Mouse (Mus musculus) kidney, adult 2 months (tissue): ENCODE data around the gene Znfx1. TPM values are rescaled to one million over a fixed set of nuclear protein-coding genes. Genes with fewer than 3 reads are reported as not detected.

Experiments
- DNase-seq: peaks from one replicate; pipeline ENCODE4 v3.0.0; 2021
- H3K27ac ChIP-seq: fragments of 200-500 bp; 2 replicates; pipeline ENCODE4 v1.5.1; 2012; ENCODE audit warnings: low read depth, low read length, control low read depth, inconsistent platforms; ENCODE audit not compliant: insufficient read depth
- H3K27me3 ChIP-seq: fragments of 200-500 bp; replicated peaks from 2 replicates; pipeline ENCODE4 v1.6.1; 2012; ENCODE audit warnings: mild to moderate bottlenecking, moderate library complexity, low read length, inconsistent platforms; ENCODE audit not compliant: control insufficient read depth, insufficient read depth
- H3K36me3 ChIP-seq: fragments of 200-500 bp; 2 replicates; pipeline ENCODE4 v1.6.1; 2012; ENCODE audit warnings: mild to moderate bottlenecking, moderate library complexity, low read length, inconsistent platforms; ENCODE audit not compliant: control insufficient read depth, insufficient read depth
- H3K4me1 ChIP-seq: fragments of 200-500 bp; 2 replicates; pipeline ENCODE4 v1.6.1; 2011; ENCODE audit warnings: low read length; ENCODE audit not compliant: control insufficient read depth, insufficient read depth
- H3K4me3 ChIP-seq: fragments of 200-500 bp; 2 replicates; pipeline ENCODE4 v1.5.1; 2011; ENCODE audit warnings: mild to moderate bottlenecking, low read depth, low read length, control low read depth; ENCODE audit not compliant: insufficient read depth
- CTCF ChIP-seq: fragments of 200-500 bp; conservative IDR thresholded peaks from 2 replicates; pipeline ENCODE4 v1.5.1; 2011; ENCODE audit warnings: low read depth, mild to moderate bottlenecking, control low read depth, low read length, moderate library complexity, mixed read lengths; ENCODE audit not compliant: insufficient read depth, insufficient read length
- POLR2A ChIP-seq: fragments of 200-500 bp; IDR thresholded peaks from one replicate; pipeline ENCODE4 v1.6.1; 2011; ENCODE audit warnings: low read depth, low read length, control low read depth
- WGBS: fragments of 180-500 bp; shearing (Covaris S2); methylation state at CpG from one replicate; pipeline ENCODE4 v1.1.7; 2018; 5-methylcytosine and 5-hydroxymethylcytosine counted together
- polyA plus RNA-seq: library from polyadenylated mRNA; depleted of rRNA; stranded (reverse); fragments of >200 nt; gene quantifications from 2 replicates; pipeline ENCODE4 v1.2.3, GENCODE M21; 2012

Gene Znfx1
- polyA plus RNA-seq, 1 experiment = 60.9 TPM

DNA sequence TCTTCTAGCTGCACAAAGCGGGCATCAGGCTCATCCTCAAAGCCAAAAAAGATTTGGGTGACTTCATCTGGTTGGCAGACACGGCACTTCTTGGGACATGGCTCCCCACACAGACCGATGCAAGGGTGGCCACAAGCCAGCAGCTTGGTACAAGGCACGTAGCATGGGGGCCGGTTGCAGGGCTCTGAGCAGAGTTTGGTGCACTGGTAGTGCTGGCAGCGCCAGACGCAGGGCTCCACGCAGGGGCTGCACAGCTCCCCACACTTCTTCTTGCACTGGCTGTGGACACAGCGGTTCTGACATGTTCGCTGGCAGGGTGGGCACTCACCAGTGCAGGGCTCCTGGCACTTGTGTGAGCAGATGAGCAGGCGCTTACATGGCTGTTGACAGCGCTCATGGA is 25.1 kb downstream of the Znfx1 start:
- no peak for TF ChIP-seq POLR2A
- no peak for TF ChIP-seq CTCF
- 94% methylated on average over 12 of the region's 12 CpGs for WGBS
- no peaks in the 10 kb centered on the region for H3K27me3 ChIP-seq
- no peak overlapping the region for H3K27ac ChIP-seq
- peaks cover 8% of the 10 kb centered on the region for H3K36me3 ChIP-seq
- DNase-seq = no peak
- H3K4me3 ChIP-seq = no peak overlapping the region
- no peaks in the 10 kb centered on the region for H3K4me1 ChIP-seq

DNA sequence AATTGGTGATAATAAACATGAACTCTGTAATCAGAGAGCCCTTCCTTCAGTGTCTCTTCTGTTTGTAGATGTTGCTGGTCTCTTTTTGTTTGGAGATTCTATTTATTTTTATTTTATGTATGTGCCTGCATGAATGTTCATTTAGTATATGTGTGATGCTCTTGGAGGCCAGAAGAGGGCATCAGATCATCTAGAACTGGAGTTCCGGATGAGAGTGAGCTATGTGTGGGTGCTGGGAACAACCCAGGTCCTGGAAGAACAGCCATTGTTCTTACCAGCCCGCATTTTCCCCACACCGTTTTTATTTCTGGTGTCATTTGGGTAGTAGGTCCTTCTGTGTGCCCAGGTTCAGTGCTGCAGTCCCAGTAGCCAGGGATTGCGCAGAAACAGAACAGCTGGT is 32.3 kb downstream of the Znfx1 start:
- WGBS = 97% methylated on average over 4 of the region's 4 CpGs
- TF ChIP-seq POLR2A = no peak
- no peak for TF ChIP-seq CTCF
- peaks cover 3% of the 10 kb centered on the region for H3K36me3 ChIP-seq

DNA sequence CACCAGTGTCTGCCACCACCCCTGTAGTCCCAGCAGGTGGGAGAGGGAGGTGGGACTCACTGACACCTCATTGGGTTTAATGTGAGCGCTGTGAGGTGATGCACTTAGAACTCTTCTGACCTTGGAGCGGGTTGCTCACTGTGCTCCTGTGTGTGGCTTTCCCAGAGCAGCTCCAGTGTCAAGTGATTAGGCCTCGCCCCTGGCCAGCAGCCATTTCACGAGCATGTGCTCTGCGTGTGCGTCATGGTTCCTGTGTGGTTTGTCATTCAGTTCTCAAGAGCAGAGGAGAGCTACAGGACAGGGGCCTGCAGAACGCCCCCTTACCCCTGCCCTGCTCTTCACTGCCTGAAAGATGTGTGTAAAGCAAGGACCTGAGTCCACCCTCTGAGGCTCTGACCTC is 34.3 kb downstream of the Znfx1 start:
- no peaks in the 10 kb centered on the region for H3K27me3 ChIP-seq
- 93% methylated on average over 7 of the region's 7 CpGs for WGBS
- no peaks in the 10 kb centered on the region for H3K4me1 ChIP-seq
- no peak overlapping the region for H3K27ac ChIP-seq
- no peak overlapping the region for H3K4me3 ChIP-seq
- TF ChIP-seq POLR2A = no peak
- no peak for TF ChIP-seq CTCF
- peaks cover 3% of the 10 kb centered on the region for H3K36me3 ChIP-seq
- no peak for DNase-seq

More for the DNA sequence above, 32.3 kb downstream of the Znfx1 start:
- no peaks in the 10 kb centered on the region for H3K4me1 ChIP-seq
- H3K4me3 ChIP-seq = no peak overlapping the region
- no peaks in the 10 kb centered on the region for H3K27me3 ChIP-seq
- no peak for DNase-seq
- no peak overlapping the region for H3K27ac ChIP-seq

DNA sequence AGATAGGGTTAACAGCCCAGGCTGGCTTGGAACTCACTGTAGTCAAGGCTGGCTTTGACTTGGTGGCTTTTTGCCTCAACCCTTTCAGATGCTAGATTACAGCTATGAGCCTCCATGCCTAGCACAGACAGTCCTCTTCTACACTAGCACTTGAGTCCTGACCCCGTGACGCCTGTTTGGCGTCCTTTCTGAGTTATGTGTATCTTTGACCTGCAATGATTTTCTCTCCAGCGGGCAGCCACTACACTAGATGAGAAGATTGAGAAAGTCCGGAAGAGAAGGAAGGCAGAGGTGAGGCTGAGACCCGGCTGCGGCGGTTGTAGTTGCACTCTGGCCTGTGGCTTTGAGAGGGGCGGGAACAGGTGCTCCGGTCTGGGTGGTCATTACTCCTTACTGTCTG is 43.4 kb downstream of the Znfx1 start:
- 78% methylated on average over 10 of the region's 10 CpGs for WGBS
- H3K27me3 ChIP-seq = no peaks in the 10 kb centered on the region
- DNase-seq = no peak
- H3K36me3 ChIP-seq = no peaks in the 10 kb centered on the region; the same call in none of the 2 replicates
- H3K4me1 ChIP-seq = peaks cover 4% of the 10 kb centered on the region; the same call in 1 of the 2 replicates
- no peak overlapping the region for H3K27ac ChIP-seq
- H3K4me3 ChIP-seq = no peak overlapping the region
- TF ChIP-seq CTCF = no peak
- TF ChIP-seq POLR2A = no peak

DNA sequence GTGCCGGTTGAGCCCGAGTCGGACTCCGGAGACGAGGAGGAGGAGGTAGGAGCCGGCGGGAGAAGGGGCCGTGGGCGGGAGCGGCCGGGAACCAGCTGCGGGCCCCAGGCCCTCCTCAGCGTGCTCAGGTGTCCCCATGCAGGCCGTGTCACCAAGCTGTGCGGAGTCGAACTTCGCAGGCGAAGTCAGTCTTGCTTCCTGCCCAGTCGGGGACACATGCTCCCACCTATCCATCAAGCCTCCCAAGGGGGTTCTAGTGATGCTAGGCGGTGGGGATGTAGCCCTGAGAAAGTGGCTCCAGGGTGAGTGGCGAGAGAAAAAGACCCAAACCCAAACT is 47.5 kb downstream of the Znfx1 start:
- Histone ChIP-seq H3K36me3 (no peaks in the 10 kb centered on the region), H3K4me3 (peak overlapping the region; percentile 83), H3K27me3 (no peaks in the 10 kb centered on the region), H3K4me1 (peaks cover 4% of the 10 kb centered on the region; the same call in 1 of the 2 replicates), H3K27ac (no peak overlapping the region)
- TF ChIP-seq POLR2A (no peak), CTCF (no peak)
- no peak for DNase-seq
- WGBS = 0% methylated on average over 21 of the region's 21 CpGs

DNA sequence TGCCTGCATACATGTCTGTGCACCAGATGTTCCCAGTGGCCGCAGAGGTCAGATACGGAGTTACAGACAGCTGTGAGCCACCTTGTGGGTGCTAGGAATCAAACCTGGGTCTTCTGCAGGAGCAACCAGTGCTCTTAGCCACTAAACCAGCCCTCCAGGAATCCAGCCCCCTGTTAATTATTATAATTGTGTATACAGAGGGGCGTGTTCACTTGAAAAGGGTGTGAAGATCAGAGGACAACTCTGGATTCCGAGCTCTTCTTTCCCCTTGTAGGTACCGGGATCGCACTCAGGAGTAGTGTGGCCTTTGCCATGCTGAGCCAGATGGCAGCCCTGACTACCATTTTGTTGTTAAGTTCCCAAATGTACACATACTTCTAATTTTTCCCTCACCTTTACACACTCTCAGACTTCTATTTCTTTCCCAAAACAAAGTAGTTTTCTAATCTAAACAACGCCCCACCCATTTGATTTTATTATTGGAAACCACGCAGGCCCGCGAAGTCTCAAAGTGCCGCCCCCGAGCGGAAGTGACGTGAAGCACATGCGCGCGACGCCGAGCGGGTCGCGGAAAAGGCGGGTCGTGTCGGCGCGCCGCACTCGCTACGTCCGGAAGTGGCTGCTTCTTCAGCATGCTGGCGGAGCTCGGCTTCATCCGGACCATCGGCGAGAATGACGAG is 48.0 kb downstream of the Znfx1 start, which contains the start of gene Ddx27:
Gene Ddx27, plus strand, starts transcription at position 492 of the 680 bp plus-strand sequence.
- Histone ChIP-seq H3K4me1 (peaks cover 4% of the 10 kb centered on the region; the same call in 1 of the 2 replicates), H3K27ac (peak within 1 kb of the TSS; percentile 49; the same call in 1 of the 2 replicates), H3K27me3 (no peaks in the 10 kb centered on the region), H3K36me3 (no peaks in the 10 kb centered on the region), H3K4me3 (peak within 1 kb of the TSS; percentile 83)
- 2% methylated on average over 37 of the region's 37 CpGs for WGBS
- TF ChIP-seq POLR2A (no peak), CTCF (no peak)
- peak; percentile 96 for DNase-seq

DNA sequence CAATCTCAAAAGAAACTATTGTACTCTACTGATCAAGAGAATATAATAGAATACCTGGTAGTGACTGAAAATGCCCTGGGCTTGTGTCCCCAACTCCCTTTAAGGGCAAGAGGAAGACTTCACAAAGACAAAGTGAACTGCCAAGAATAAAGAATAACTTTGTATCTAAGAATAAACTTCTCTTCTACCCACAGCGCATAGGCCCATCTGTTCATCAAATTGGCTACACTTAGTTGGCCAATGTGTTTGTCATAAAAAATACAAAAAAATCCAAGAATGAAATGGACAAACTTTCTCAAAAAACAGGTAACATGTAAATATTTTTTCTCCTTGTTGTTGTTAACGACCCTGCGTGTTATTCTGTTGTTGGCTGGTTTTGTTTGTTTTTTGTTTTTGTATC is 52.3 kb downstream of the Znfx1 start:
- 87% methylated on average over 3 of the region's 3 CpGs for WGBS
- peaks cover 4% of the 10 kb centered on the region; the same call in 1 of the 2 replicates for H3K4me1 ChIP-seq
- no peak overlapping the region for H3K4me3 ChIP-seq
- TF ChIP-seq POLR2A (no peak), CTCF (no peak)
- no peaks in the 10 kb centered on the region for H3K36me3 ChIP-seq
- H3K27me3 ChIP-seq = no peaks in the 10 kb centered on the region
- no peak overlapping the region for H3K27ac ChIP-seq
- no peak for DNase-seq
